Mouse (Mus musculus): ENCODE measurements around the gene Hlx. TPM values are rescaled to one million over a fixed set of nuclear protein-coding genes. Genes with fewer than 3 reads are reported as not detected.

Hlx gene
- polyA plus RNA-seq, 1 experiment from 2014 or later = 18.5 TPM

- WGBS = 3% methylated on average over 26 of the region's 26 CpGs
- H3K9me3 ChIP-seq (replicated peaks) = no peaks in the 10 kb centered on the region
- no peaks in the 10 kb centered on the region for H3K36me3 ChIP-seq
- H3K4me3 ChIP-seq (replicated peaks) = no peak overlapping the region
- no peak overlapping the region for H3K27ac ChIP-seq
- peaks cover 29% of the 10 kb centered on the region for H3K4me1 ChIP-seq
- H3K9ac ChIP-seq = no peak overlapping the region
- ATAC-seq (replicated peaks; ENCODE audit: low FRiP score) = no peak
- H3K27me3 ChIP-seq = peaks cover 100% of the 10 kb centered on the region
- no peak overlapping the region for H3K4me2 ChIP-seq
Observed at GRCm38 (mm10) chr1:184720162-184721025, 12.0 kb downstream of the Hlx start.

- no peak for ATAC-seq (replicated peaks; ENCODE audit: low FRiP score)
- WGBS = 2% methylated on average over 41 of the region's 41 CpGs
- Histone ChIP-seq H3K27me3 (peaks cover 100% of the 10 kb centered on the region), H3K9ac (no peak overlapping the region), H3K4me3 (replicated peaks) (peak overlapping the region; percentile 8), H3K9me3 (replicated peaks) (no peaks in the 10 kb centered on the region), H3K4me2 (peak overlapping the region; percentile 41), H3K36me3 (no peaks in the 10 kb centered on the region), H3K4me1 (peaks cover 35% of the 10 kb centered on the region), H3K27ac (no peak overlapping the region)
Observed at GRCm38 (mm10) chr1:184718261-184719120, 13.9 kb downstream of the Hlx start.

GRCm38 (mm10) chr1:184717691-184718200, 14.7 kb downstream of the Hlx start:
- Histone ChIP-seq H3K9ac (no peak overlapping the region), H3K36me3 (no peaks in the 10 kb centered on the region), H3K4me3 (replicated peaks) (no peak overlapping the region), H3K27ac (no peak overlapping the region), H3K4me2 (no peak overlapping the region), H3K27me3 (peaks cover 100% of the 10 kb centered on the region), H3K9me3 (replicated peaks) (no peaks in the 10 kb centered on the region), H3K4me1 (peaks cover 35% of the 10 kb centered on the region)
- WGBS = 3% methylated on average over 12 of the region's 12 CpGs
- ATAC-seq (replicated peaks; ENCODE audit: low FRiP score) = no peak

- H3K9me3 ChIP-seq (replicated peaks) = no peaks in the 10 kb centered on the region
- no peak overlapping the region for H3K4me3 ChIP-seq (replicated peaks)
- H3K9ac ChIP-seq = no peak overlapping the region
- WGBS = 4% methylated on average over 18 of the region's 18 CpGs
- no peaks in the 10 kb centered on the region for H3K36me3 ChIP-seq
- 0 out of 2 replicates have a peak, but pooled peaks have one; percentile 9 for ATAC-seq (replicated peaks; ENCODE audit: low FRiP score)
- peaks cover 35% of the 10 kb centered on the region for H3K4me1 ChIP-seq
- H3K27ac ChIP-seq = no peak overlapping the region
- H3K27me3 ChIP-seq = peaks cover 100% of the 10 kb centered on the region
- no peak overlapping the region for H3K4me2 ChIP-seq
Observed at GRCm38 (mm10) chr1:184717016-184717568, 15.3 kb downstream of the Hlx start.

- H3K4me3 ChIP-seq (replicated peaks) = no peak overlapping the region
- H3K27ac ChIP-seq = no peak overlapping the region
- peaks cover 35% of the 10 kb centered on the region for H3K4me1 ChIP-seq
- H3K36me3 ChIP-seq = no peaks in the 10 kb centered on the region
- no peaks in the 10 kb centered on the region for H3K9me3 ChIP-seq (replicated peaks)
- WGBS = 4% methylated on average over 6 of the region's 6 CpGs
- peaks cover 97% of the 10 kb centered on the region for H3K27me3 ChIP-seq
- no peak for ATAC-seq (replicated peaks; ENCODE audit: low FRiP score)
- no peak overlapping the region for H3K4me2 ChIP-seq
- no peak overlapping the region for H3K9ac ChIP-seq
Observed at GRCm38 (mm10) chr1:184716117-184716516, 16.3 kb downstream of the Hlx start.

GRCm38 (mm10) chr1:184715693-184716092, 16.7 kb downstream of the Hlx start:
- Histone ChIP-seq H3K36me3 (no peaks in the 10 kb centered on the region), H3K4me3 (replicated peaks) (no peak overlapping the region), H3K27ac (no peak overlapping the region), H3K4me1 (peaks cover 33% of the 10 kb centered on the region), H3K4me2 (no peak overlapping the region), H3K27me3 (peaks cover 96% of the 10 kb centered on the region), H3K9me3 (replicated peaks) (no peaks in the 10 kb centered on the region), H3K9ac (no peak overlapping the region)
- ATAC-seq (replicated peaks; ENCODE audit: low FRiP score) = no peak
- WGBS = 16% methylated on average over 6 of the region's 6 CpGs

- Histone ChIP-seq H3K27me3 (peaks cover 96% of the 10 kb centered on the region), H3K4me1 (peaks cover 31% of the 10 kb centered on the region), H3K4me2 (no peak overlapping the region), H3K36me3 (no peaks in the 10 kb centered on the region), H3K27ac (no peak overlapping the region), H3K9me3 (replicated peaks) (no peaks in the 10 kb centered on the region), H3K9ac (no peak overlapping the region), H3K4me3 (replicated peaks) (no peak overlapping the region)
- 22% methylated on average over 3 of the region's 3 CpGs for WGBS
- no peak; the same call in 1 of the 2 replicates for ATAC-seq (replicated peaks; ENCODE audit: low FRiP score)
Observed at GRCm38 (mm10) chr1:184714515-184714914, 17.9 kb downstream of the Hlx start.

GRCm38 (mm10) chr1:184713716-184714115, 18.7 kb downstream of the Hlx start:
- no peak for ATAC-seq (replicated peaks; ENCODE audit: low FRiP score)
- no peak overlapping the region for H3K4me3 ChIP-seq (replicated peaks)
- H3K4me2 ChIP-seq = no peak overlapping the region
- peaks cover 29% of the 10 kb centered on the region for H3K4me1 ChIP-seq
- 43% methylated on average over 5 of the region's 5 CpGs for WGBS
- H3K27me3 ChIP-seq = peaks cover 96% of the 10 kb centered on the region
- H3K9me3 ChIP-seq (replicated peaks) = no peaks in the 10 kb centered on the region
- no peaks in the 10 kb centered on the region for H3K36me3 ChIP-seq
- H3K27ac ChIP-seq = no peak overlapping the region
- H3K9ac ChIP-seq = no peak overlapping the region

- Histone ChIP-seq H3K9ac (no peak overlapping the region), H3K4me1 (peaks cover 6% of the 10 kb centered on the region; the same call in 1 of the 2 replicates), H3K9me3 (replicated peaks) (no peaks in the 10 kb centered on the region), H3K4me3 (replicated peaks) (no peak overlapping the region), H3K27me3 (peaks cover 74% of the 10 kb centered on the region), H3K4me2 (no peak overlapping the region), H3K36me3 (no peaks in the 10 kb centered on the region), H3K27ac (no peak overlapping the region)
- 52% methylated on average over 4 of the region's 4 CpGs for WGBS
- ATAC-seq (replicated peaks; ENCODE audit: low FRiP score) = no peak
Observed at GRCm38 (mm10) chr1:184707532-184708248, 24.7 kb downstream of the Hlx start.

- Histone ChIP-seq H3K27ac (no peak overlapping the region), H3K9me3 (replicated peaks) (no peaks in the 10 kb centered on the region), H3K4me3 (replicated peaks) (no peak overlapping the region), H3K4me2 (no peak overlapping the region), H3K4me1 (peaks cover 6% of the 10 kb centered on the region; the same call in 1 of the 2 replicates), H3K9ac (no peak overlapping the region), H3K36me3 (no peaks in the 10 kb centered on the region), H3K27me3 (peaks cover 50% of the 10 kb centered on the region)
- WGBS = 50% methylated on average over 3 of the region's 3 CpGs
- no peak for ATAC-seq (replicated peaks; ENCODE audit: low FRiP score)
Observed at GRCm38 (mm10) chr1:184704901-184705300, 27.5 kb downstream of the Hlx start.

GRCm38 (mm10) chr1:184699295-184699694, 33.1 kb downstream of the Hlx start:
- H3K4me1 ChIP-seq = no peaks in the 10 kb centered on the region
- 0 out of 2 replicates have a peak, but pooled peaks cover 2% of the 10 kb centered on the region for H3K27me3 ChIP-seq
- no peaks in the 10 kb centered on the region for H3K36me3 ChIP-seq
- no peak overlapping the region for H3K9ac ChIP-seq
- no peak overlapping the region for H3K4me3 ChIP-seq (replicated peaks)
- H3K9me3 ChIP-seq (replicated peaks) = no peaks in the 10 kb centered on the region
- H3K4me2 ChIP-seq = no peak overlapping the region
- no peak overlapping the region for H3K27ac ChIP-seq
- no peak for ATAC-seq (replicated peaks; ENCODE audit: low FRiP score)
- WGBS = 85% methylated on average over 1 of the region's 1 CpGs

All from kidney, embryonic 15.5 days (tissue).